In the genomic region with DNA sequence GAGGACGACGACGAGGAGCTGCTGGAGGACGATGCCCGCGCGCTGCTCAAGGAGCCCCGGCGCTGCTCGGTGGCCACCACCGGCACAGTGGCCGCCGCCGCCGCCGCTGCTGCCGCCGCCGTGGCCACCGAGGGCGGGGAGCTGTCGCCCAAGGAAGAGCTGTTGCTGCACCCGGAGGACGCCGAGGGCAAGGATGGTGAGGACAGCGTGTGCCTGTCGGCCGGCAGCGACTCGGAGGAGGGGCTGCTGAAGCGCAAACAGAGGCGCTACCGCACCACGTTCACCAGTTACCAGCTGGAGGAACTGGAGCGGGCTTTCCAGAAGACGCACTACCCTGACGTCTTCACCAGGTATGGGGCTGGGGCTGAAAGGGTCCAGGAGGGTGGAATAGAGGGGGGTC, we compare ENCODE assay signal across 9 mouse cellular contexts. TPM values are rescaled to one million over a fixed set of nuclear protein-coding genes. Genes with fewer than 3 reads are reported as not detected.
DNase-seq lines count a peak whose midpoint lies in the region; ATAC-seq and TF ChIP-seq lines count a peak whose summit lies in the region.
"Had no signal": no experiment of that assay in that cellular context is flagged by ENCODE, and none has a peak within 500 bp of the region (broad histone marks: within the 10 kb centered on the region; RNA-seq: fewer than 3 reads in every experiment).

No protein-coding gene starts in this region.

- peak overlapping the region; percentile 57 for H3K4me2 ChIP-seq in kidney, postnatal 0 days (ENCODE audit: low read length)
- H3K4me2 ChIP-seq in embryonic facial prominence, embryonic 12.5 days (replicated peaks), result peak overlapping the region; percentile 48

- H3K27ac ChIP-seq in kidney, postnatal 0 days, result no peak overlapping the region
- no peak overlapping the region for H3K27ac ChIP-seq in embryonic facial prominence, embryonic 12.5 days

- no peaks in the 10 kb centered on the region for H3K9me3 ChIP-seq in kidney, postnatal 0 days (replicated peaks; ENCODE audit: low read length)
- no peaks in the 10 kb centered on the region for H3K9me3 ChIP-seq in embryonic facial prominence, embryonic 12.5 days

- intact Hi-C loops in left cerebral cortex, postnatal 25 days (cut with DNase I), result loop anchor here (5.0 kb wide), 1 partner anchor 598 kb away; no protein-coding TSS in a partner anchor

- H3K36me3 ChIP-seq in kidney, postnatal 0 days (ENCODE audit: insufficient read depth, low read length), result no peaks in the 10 kb centered on the region
- no peaks in the 10 kb centered on the region for H3K36me3 ChIP-seq in embryonic facial prominence, embryonic 12.5 days

- WGBS in kidney, postnatal 0 days, result 17% methylated on average over 37 of the region's 37 CpGs
- WGBS in embryonic facial prominence, embryonic 12.5 days, result 16% methylated on average over 17 of the region's 37 CpGs

- H3K27me3 ChIP-seq in kidney, postnatal 0 days (ENCODE audit: insufficient read depth, low read length), result peaks cover 56% of the 10 kb centered on the region
- H3K27me3 ChIP-seq in embryonic facial prominence, embryonic 12.5 days, result peaks cover 75% of the 10 kb centered on the region

- DNase-seq in kidney, postnatal 0 days (ENCODE audit: low spot score), result no peak
- no peak for DNase-seq in kidney, postnatal 4 days
- DNase-seq in induced T-regulatory cell, adult 2 months (ENCODE audit: low read depth), result peak; percentile 27
- peak; percentile 41 for DNase-seq in neural tube, embryonic 10.5 days (ENCODE audit: extremely low spot score, low spot score)
- DNase-seq in left cerebral cortex, postnatal 25 days (ENCODE audit: low spot score in 2 of 2), result no peak
- DNase-seq in adrenal gland, postnatal 14 days, result no peak
- no peak for DNase-seq in yolk sac, embryonic 10.5 days (ENCODE audit: low spot score)

- no peak for ATAC-seq in kidney, postnatal 0 days (replicated peaks; ENCODE audit: low FRiP score, low read depth)
- ATAC-seq in embryonic facial prominence, embryonic 12.5 days (ENCODE audit: insufficient number of reproducible peaks, insufficient read depth, low FRiP score, low TSS enrichment), result no peak

- no peak for TF ChIP-seq CTCF in kidney, postnatal 0 days (IDR thresholded peaks at IDR 0.05; ENCODE audit: low read depth)

- H3K4me3 ChIP-seq in kidney, postnatal 0 days (replicated peaks; ENCODE audit: low read depth, low read length), result peak overlapping the region; percentile 31
- H3K4me3 ChIP-seq in embryonic facial prominence, embryonic 12.5 days, result peak overlapping the region; percentile 28

- H3K9ac ChIP-seq in kidney, postnatal 0 days (ENCODE audit: low read depth, low read length), result no peak overlapping the region
- H3K9ac ChIP-seq in embryonic facial prominence, embryonic 12.5 days, result no peak overlapping the region

- H3K4me1 ChIP-seq in kidney, postnatal 0 days (replicated peaks; ENCODE audit: insufficient read depth, low read length), result no peaks in the 10 kb centered on the region
- no peaks in the 10 kb centered on the region for H3K4me1 ChIP-seq in embryonic facial prominence, embryonic 12.5 days

RNA-seq across cellular contexts. Expression of a gene that starts 2.8 kb away (rescaled TPM):
- 0.05 and 0.07 TPM in 2 replicates for polyA plus RNA-seq in kidney, postnatal 0 days (2015; fragmentation: Nextera tagmentation; extraction: Ambion mirVana)
- polyA plus RNA-seq in embryonic facial prominence, embryonic 12.5 days (2016; fragmentation: Nextera tagmentation; extraction: Ambion mirVana), result 1.0 and 1.5 TPM in 2 replicates
- 10 to 100 TPM; 18.2 to 19.8 TPM for total RNA-seq in left cerebral cortex, postnatal 25 days (2021)
- 0.22 TPM in 1 of 2 replicates, not detected in the other for total RNA-seq in adrenal gland, postnatal 14 days (2021)
- total RNA-seq: hematopoietic stem cell, adult 5-6 weeks had no signal

Comparison
In these comparisons a context has a peak if more than half of its experiments do, and no peak if none do; other contexts are left out.
1. DNase-seq: peak in induced T-regulatory cell, adult 2 months (single experiment) and neural tube, embryonic 10.5 days (single experiment); none in kidney, postnatal 0 days (single experiment), kidney, postnatal 4 days (0 of 2), left cerebral cortex, postnatal 25 days (0 of 2), adrenal gland, postnatal 14 days (single experiment) and yolk sac, embryonic 10.5 days (single experiment).
2. RNA of a gene that starts 2.8 kb away (total RNA-seq): 18.2 to 19.8 TPM in left cerebral cortex, postnatal 25 days; 0.22 TPM in adrenal gland, postnatal 14 days; every median in the first group is over 10 times any median in the second.